Mouse (Mus musculus) layer of hippocampus, postnatal 14 days (tissue): ENCODE results near the gene Camk2d. TPM values are rescaled to one million over a fixed set of nuclear protein-coding genes. Genes with fewer than 3 reads are reported as not detected.
A peak's percentile ranks its signal among the peaks of the same experiment; 100 is the strongest.

ENCODE experiments used
- DNase-seq, 2 experiments: peaks; one replicate each; pipeline ENCODE4 v3.0.0; 2021 to 2022; ENCODE audit warnings: low spot score in 2 of 2, mixed read lengths in 1 of 2
- total RNA-seq, 2 experiments: library from RNA; stranded (reverse); gene quantifications; 2 replicates each; pipeline ENCODE4 v1.2.3; 2021

Camk2d gene
- total RNA-seq, 2 experiments from 2014 or later = 43.2 to 64.1 TPM

DNA sequence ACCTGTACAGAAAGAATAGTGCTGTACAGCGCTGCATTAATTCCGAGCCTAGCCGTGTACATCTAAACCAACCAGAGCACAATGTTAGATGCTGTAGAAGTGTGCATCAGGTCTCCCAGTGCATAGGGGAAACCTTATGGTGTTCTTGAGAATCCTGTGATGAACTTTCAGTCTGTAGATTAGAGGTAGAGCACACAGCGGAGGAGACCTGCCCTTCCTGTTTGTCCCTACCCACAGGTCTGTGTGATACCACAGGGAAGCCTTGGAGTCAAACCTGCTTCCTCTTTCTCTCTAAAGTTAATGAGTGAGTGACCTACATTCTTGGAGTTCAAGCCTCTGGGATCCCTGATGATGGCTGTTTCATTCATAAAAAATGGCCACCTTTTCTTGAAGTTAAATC is 54.2 kb downstream of the Camk2d start:
- no peak for DNase-seq

GRCm38 (mm10) chr3:126650747-126651146 is 54.6 kb downstream of the Camk2d start:
- no peak for DNase-seq

GRCm38 (mm10) chr3:126652361-126652760 is 56.3 kb downstream of the Camk2d start:
- DNase-seq = no peak

DNA sequence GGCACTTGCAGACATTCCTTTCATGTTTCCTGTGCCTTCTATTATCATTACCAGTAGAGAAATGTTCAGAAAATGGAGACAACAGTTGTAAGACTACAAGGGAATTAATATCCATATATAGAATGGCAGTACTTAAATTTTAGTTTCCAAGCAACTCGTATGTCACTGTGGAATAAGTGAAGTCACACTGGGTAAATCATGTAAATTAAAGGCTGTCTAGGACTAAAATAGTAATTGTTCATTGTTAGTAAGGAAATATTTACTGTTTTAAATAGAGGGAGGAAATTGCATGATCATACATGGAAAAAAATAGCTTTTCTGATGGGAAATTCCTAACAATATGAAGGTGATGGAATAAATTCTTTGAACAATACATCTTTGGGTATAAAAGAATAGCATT is 57.0 kb downstream of the Camk2d start:
- no peak for DNase-seq

DNA sequence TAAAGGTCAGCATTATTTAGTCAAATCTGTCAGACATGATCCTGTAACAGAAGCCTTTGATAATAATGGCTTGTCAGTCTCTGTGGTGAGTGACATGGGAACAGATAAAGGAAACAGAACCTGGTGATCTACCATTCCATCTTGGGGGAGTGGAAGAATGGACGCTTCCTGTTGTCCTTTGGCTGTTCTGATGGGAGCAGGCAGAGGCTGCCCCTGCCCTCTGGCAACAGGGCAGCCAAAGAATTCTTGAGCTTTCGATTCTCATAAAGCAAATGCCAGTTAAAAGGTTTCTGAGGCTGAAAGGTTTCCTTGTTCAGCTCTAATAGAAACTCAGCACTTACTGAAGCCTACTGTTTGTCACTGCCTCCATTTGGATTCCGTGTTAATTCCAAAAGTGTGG is 60.1 kb downstream of the Camk2d start:
- no peak for DNase-seq

- DNase-seq = no peak
These were observed 61.8 kb downstream of the Camk2d start for GRCm38 (mm10) chr3:126657895-126658294.

- no peak for DNase-seq
These were observed 62.7 kb downstream of the Camk2d start for GRCm38 (mm10) chr3:126658791-126659190.

DNA sequence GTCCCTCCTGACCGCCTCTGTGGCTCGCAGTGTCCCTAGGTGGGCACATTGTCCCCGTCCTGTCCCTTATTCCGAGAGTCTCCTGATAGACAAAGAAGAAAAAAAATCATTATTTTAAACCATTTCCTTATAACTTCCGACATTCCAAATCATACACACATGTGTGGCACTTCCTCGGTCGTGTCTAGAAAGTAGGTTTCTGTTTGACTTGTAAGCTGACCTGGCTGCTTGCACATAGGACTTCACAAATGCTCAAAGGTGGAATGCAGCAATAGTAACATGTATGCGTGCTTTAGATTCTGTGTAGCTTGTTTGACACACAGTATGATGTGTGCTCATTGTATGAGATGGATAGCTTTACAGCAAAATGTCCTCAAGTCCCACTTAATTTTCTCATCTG is 63.1 kb downstream of the Camk2d start:
- no peak for DNase-seq

- DNase-seq = no peak
These were observed 63.9 kb downstream of the Camk2d start for GRCm38 (mm10) chr3:126659832-126660564.

- no peak for DNase-seq
These were observed 64.5 kb downstream of the Camk2d start for GRCm38 (mm10) chr3:126660575-126660974.

DNA sequence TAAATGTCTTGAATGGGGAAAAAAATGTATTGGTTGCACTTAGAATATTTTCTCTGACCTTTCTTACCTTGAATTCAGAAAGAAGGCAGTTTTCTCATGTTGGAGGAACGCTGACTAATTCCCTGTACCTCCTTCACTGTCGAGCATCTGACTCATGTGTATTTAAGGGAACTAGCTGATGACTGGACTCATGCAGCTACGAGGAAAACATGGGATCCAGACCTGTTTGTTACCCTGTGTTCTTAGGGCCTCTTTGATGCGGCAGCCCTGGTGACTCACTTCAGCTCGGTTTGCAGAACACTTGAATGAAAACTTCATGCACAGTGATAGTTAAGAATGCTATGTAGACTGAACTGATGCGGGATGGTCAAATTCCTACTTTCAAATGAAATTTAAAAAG is 64.9 kb downstream of the Camk2d start:
- no peak for DNase-seq

DNA sequence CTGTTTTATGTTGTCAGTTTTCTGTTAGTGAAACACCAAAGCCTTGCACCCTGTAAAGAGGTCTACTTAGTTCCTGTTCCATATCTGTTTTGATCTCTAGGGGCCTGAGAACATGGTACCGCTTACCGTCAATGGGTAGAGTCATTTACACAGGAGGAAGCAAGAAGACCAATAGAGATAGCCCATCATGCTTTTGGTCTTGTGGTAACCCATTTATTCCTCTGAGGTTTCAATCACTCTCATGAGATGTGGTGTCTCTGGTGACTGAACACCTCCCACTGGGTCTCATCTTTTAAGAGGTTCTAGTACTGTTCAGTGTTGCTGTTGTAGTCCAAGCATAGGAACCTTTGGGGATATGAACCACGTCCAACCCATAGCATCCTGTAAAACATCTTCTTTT is 65.8 kb downstream of the Camk2d start:
- DNase-seq = no peak

DNA sequence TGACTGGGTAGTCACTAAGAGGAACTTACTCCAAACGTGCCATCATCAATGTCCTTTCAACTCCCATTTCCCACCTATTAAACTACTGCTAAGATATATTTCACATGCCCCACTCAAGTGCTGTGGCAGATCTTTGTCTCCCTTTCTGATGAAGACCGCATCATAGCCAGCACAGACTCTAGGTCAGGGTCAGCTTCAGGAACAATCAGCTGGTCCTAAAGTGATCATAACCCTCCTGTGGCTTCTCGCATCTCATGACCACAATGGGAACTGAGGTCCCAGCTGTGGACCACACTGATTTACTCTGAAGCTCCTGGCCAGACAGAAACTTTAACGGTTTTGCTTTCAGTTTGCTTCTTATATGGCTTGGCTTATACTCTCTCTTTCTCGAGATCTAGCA is 67.3 kb downstream of the Camk2d start:
- DNase-seq = no peak

DNA sequence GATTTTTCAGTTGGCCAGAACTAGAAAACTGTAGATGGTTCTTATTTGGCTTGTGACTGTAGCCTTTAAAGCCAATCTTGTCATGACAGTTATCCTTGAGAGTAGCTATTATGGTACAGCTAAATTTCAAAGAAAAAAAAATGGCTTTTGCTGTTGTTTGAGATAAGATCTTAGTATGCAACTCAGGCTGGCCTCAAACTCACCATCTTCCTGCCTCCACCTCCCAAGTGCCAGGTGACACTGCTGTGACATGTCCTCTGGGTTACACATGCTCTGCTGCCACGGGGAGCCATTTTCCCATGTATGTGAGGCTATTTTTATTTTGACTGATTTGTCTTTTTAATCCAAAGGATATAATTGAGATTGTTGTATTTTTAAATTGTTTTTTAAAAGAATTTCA is 69.8 kb downstream of the Camk2d start:
- no peak for DNase-seq

DNA sequence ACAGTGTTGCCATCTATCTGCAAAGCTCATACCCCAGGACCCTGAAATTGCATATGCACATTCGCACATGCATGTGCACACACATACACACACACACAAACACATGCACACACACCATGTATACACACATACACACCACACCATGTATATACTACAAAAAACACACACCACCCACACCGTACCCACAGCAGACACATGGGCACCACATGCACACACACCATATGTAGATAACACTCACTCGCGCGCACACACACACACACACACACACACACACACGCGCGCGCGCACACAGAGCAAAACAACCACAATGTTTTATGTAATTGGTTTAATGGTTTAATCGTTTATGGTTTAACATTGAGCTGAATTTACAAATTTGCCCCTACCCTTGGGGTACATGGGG is 70.9 kb downstream of the Camk2d start:
- no peak for DNase-seq

DNA sequence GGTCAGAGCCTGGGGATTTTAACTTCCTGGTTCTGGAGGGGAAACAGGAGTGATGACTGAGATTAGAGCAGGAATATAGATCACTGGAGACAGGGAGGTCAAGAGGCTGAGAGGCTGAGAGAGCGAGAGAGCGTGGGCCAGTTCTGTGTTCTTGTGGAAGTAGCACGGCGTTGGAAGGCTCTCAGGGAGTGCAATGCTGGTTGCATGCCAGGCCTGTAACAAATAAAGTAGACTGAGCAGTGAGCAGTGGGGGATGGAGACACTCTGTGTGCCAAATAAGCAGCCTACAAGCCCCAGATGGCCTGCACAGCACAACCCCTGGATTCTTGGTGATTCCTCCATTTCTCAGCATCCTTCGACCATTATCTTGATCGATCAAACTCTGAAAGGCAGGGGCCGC is 71.3 kb downstream of the Camk2d start:
- DNase-seq = peak; percentile 18 to 57

- DNase-seq = no peak
These were observed 72.0 kb downstream of the Camk2d start for GRCm38 (mm10) chr3:126668123-126668522.

DNA sequence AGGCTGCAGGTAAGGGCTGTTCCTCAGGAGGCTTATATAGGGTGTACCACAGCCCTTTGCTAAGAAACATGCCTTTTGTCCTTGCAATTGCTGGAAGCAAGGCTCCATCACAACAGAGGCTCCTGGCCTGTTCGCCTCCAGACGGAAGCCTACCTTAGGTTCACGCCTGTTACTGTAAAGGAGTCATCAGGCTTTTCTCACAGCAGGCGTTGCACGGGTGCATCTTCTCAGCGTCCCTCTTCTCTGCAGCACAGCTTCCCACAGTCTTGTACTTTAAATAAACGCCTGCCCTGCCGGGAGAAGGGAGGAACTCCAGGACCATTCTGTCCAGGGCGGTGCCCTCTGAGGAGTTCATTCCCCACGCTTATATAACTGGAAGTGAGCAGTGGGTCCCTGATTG is 72.6 kb downstream of the Camk2d start:
- DNase-seq = no peak

GRCm38 (mm10) chr3:126670413-126670812 is 74.3 kb downstream of the Camk2d start:
- DNase-seq = no peak

DNA sequence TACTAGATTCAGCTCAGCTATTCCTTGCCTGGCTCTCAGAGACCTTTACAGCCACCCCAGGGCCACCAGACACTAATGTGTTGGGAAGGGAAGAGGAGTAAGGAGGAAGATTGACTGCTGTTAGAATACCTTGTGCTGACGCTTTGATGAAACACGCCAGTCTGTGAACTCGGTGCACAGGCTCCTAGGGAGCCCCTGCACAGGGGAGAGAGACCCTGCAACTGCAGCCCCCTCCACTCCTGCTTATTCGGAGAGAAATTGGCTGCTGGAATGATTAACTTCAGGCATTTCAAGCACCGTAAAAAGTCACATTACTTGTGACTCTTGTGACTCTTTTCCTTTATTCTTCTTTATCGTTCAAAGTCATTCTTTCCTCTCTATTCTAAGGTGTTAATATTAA is 75.2 kb downstream of the Camk2d start:
- DNase-seq = no peak

DNA sequence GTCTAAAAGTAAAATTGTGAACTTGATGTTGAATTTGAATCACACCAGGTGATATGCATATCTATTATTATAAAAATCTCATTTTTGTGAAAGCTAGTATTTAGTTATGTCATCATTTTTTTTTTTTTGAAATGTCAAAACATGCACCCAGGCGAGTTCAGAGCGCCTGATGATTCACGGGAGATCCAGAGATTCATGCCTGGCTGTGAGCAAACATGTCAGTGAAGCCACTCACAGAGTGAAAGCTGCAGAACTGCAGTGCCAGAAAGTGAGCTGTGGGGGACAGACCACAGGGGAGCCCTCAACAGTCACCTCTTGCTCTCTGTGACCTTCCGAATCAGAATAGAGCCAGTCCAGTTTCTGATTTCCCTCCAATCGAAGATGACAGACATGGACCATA is 84.9 kb downstream of the Camk2d start:
- no peak for DNase-seq

- DNase-seq = no peak
These were observed 85.9 kb downstream of the Camk2d start for GRCm38 (mm10) chr3:126681996-126682395.

GRCm38 (mm10) chr3:126685363-126685762 is 89.3 kb downstream of the Camk2d start:
- no peak for DNase-seq

DNA sequence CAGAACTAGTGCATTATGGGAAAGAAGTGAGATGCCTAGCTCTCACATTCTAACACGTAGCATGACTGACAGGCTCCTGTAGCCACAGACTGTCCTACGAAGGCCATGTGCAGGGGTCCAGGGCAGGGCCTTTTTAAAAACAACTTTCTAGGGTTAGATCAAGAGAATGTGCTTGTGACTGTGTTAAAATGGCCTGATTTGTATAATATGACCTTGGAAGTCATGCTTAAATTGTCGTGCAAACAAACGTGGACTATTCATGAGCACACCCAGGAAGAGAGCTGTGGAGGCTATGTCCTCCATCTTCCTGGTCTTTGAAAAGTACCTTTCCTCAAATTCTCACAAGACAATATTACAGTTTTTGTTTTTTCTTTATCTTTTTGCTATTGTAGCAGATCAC is 91.0 kb downstream of the Camk2d start:
- no peak for DNase-seq
